Mouse (Mus musculus) limb, embryonic 10.5 days (tissue): ENCODE measurements around the gene Rexo2. TPM values are rescaled to one million over a fixed set of nuclear protein-coding genes. Genes with fewer than 3 reads are reported as not detected.

ENCODE experiments used
- DNase-seq: peaks from one replicate; pipeline ENCODE4 v3.0.0-alpha.2; 2017; ENCODE audit warnings: low spot score
- H3K27ac ChIP-seq: fragments of 300-500 bp; sonication (generic); 2 replicates; pipeline ENCODE4 v1.5.1; 2016; ENCODE audit warnings: mild to moderate bottlenecking
- H3K27me3 ChIP-seq: fragments of 300-500 bp; sonication (generic); 2 replicates; pipeline ENCODE4 v1.6.1; 2016; ENCODE audit warnings: low read depth, mild to moderate bottlenecking; ENCODE audit not compliant: poor library complexity, severe bottlenecking
- H3K36me3 ChIP-seq: fragments of 300-500 bp; sonication (generic); 2 replicates; pipeline ENCODE4 v1.6.1; 2016; ENCODE audit warnings: mild to moderate bottlenecking, moderate library complexity
- H3K4me1 ChIP-seq: fragments of 300-500 bp; sonication (generic); 2 replicates; pipeline ENCODE4 v1.6.1; 2016
- H3K4me3 ChIP-seq: fragments of 300-500 bp; sonication (generic); 2 replicates; pipeline ENCODE4 v1.5.1; 2016; ENCODE audit warnings: mild to moderate bottlenecking, moderate library complexity
- H3K9me3 ChIP-seq: fragments of 300-500 bp; sonication (generic); replicated peaks from 2 replicates; pipeline ENCODE4 v1.6.1; 2016; ENCODE audit warnings: mild to moderate bottlenecking
- WGBS: fragments of 180-500 bp; shearing (Covaris S2); methylation state at CpG from one replicate; pipeline ENCODE4 v1.1.7; 2016; 5-methylcytosine and 5-hydroxymethylcytosine counted together
- polyA plus RNA-seq: library from polyadenylated mRNA; unstranded; fragments of >200 nt; fragmentation: Nextera tagmentation; extraction: Ambion mirVana; gene quantifications from 2 replicates; pipeline ENCODE4 v1.2.1, GENCODE M21; 2016

Rexo2 gene
- polyA plus RNA-seq, 1 experiment from 2014 or later, result 95.8 TPM

DNA sequence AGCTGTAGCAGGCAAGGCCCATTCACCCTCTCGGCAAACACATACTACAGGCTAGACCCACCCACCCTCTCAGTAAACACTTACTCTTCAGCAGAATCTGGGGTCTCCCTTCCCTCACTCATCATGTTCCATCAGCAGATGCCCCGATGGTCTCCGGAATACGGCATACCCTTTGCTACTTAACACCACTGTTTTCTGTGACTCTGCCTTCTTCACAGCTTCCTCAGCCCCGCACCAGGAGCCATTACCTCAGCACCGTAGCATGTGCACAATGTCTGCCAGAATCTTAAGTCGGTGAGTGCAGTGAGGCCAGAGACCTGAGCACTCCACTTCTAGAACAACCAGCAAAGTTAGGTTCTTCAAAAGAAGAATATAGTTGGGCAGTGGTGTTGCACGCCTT, 19.7 kb downstream of the Rexo2 start:
- peaks cover 7% of the 10 kb centered on the region for H3K36me3 ChIP-seq
- no peak overlapping the region for H3K4me3 ChIP-seq
- WGBS, result 96% methylated on average over 8 of the region's 8 CpGs
- H3K9me3 ChIP-seq, result no peaks in the 10 kb centered on the region
- H3K27ac ChIP-seq, result no peak overlapping the region
- DNase-seq, result no peak
- H3K27me3 ChIP-seq, result no peaks in the 10 kb centered on the region
- H3K4me1 ChIP-seq, result no peaks in the 10 kb centered on the region

DNA sequence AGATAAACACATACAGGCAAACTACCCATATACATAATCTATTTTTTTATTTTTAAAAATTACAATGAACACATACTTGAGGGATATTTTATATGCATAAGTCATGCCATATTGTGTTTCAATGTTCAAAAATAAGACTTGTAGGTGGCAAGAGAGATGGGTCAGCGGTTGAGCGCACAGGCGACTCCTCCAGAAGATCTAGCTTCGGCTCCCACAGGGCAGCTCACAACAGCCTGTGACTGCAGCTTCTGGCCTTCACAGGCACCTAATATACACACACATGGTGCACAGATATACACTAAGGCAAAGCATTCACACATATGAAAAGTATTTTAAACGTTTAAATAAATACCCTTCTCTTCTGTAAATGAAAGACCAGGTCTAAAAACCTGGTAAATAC, 21.0 kb downstream of the Rexo2 start:
- H3K9me3 ChIP-seq, result no peaks in the 10 kb centered on the region
- no peaks in the 10 kb centered on the region for H3K4me1 ChIP-seq
- DNase-seq, result no peak
- H3K4me3 ChIP-seq, result no peak overlapping the region
- 92% methylated on average over 5 of the region's 5 CpGs for WGBS
- no peaks in the 10 kb centered on the region for H3K36me3 ChIP-seq
- no peak overlapping the region for H3K27ac ChIP-seq
- no peaks in the 10 kb centered on the region for H3K27me3 ChIP-seq

DNA sequence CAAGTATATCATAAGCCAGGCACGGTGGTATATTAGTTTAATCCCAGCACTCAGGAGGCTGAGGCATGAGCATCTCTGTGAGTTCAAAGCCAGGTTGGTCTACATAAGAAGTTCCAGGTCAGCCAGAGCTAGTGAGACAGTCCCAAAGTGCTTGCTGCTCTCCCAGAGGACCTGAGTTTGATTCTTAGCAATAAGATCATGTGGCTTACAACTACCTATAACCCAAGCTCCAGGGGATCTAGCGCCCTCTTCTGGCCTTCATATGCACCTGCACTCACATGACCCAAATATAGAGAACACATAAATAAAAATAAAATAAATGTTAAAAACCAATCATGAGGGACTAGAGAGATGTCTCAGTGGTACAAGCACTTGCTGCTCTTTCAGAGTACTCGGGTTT, 21.5 kb downstream of the Rexo2 start:
- Histone ChIP-seq H3K4me3 (no peak overlapping the region), H3K4me1 (no peaks in the 10 kb centered on the region), H3K36me3 (no peaks in the 10 kb centered on the region), H3K27ac (no peak overlapping the region), H3K27me3 (no peaks in the 10 kb centered on the region), H3K9me3 (no peaks in the 10 kb centered on the region)
- no peak for DNase-seq
- WGBS, result 70% methylated on average over 3 of the region's 3 CpGs

DNA sequence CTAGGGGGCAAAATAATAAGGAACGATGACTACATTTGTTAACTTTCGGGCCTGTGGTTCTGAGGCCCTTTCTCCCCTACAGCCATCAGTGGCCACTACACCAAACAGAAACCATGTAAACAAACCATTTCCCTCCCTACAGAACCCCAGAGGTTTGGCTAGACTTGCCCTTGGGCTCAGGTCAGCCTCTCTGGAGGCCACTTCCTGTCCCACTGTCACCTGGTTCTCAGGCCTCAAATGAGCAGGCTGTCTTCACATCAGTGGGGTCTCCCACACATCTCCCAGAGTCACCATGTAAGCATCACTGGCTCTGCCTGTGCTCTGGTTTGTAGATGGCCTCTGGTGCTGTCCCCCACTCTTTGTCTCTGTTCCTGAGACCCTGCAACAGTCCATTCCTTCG, 24.5 kb downstream of the Rexo2 start:
- H3K4me3 ChIP-seq, result no peak overlapping the region
- H3K36me3 ChIP-seq, result no peaks in the 10 kb centered on the region
- H3K4me1 ChIP-seq, result no peaks in the 10 kb centered on the region
- no peaks in the 10 kb centered on the region for H3K27me3 ChIP-seq
- no peak for DNase-seq
- H3K9me3 ChIP-seq, result no peaks in the 10 kb centered on the region
- WGBS, result 88% methylated on average over 3 of the region's 3 CpGs
- H3K27ac ChIP-seq, result no peak overlapping the region

DNA sequence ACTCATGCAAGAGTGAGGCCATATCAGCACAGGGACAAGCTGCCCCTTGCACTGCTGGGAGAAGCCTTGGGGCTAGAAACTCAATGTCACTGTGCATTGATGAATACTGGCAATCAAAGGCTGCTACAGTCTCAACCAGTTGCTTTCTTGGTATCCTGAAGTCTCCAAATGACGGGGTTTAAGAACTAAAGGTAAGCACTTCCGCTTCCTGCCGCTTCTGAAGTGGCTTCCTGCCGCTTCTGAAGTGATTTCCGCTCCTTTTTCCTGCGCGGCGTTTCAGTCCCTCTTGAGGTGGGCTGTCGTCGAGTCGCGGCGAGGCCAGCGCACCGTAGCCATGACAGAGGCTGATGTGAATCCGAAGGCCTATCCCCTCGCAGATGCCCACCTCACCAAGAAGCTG, 30.4 kb downstream of the Rexo2 start:
- no peaks in the 10 kb centered on the region for H3K27me3 ChIP-seq
- WGBS, result 91% methylated on average over 17 of the region's 17 CpGs
- no peak overlapping the region for H3K4me3 ChIP-seq
- H3K9me3 ChIP-seq, result no peaks in the 10 kb centered on the region
- no peaks in the 10 kb centered on the region for H3K36me3 ChIP-seq
- no peaks in the 10 kb centered on the region for H3K4me1 ChIP-seq
- no peak for DNase-seq
- no peak overlapping the region for H3K27ac ChIP-seq

DNA sequence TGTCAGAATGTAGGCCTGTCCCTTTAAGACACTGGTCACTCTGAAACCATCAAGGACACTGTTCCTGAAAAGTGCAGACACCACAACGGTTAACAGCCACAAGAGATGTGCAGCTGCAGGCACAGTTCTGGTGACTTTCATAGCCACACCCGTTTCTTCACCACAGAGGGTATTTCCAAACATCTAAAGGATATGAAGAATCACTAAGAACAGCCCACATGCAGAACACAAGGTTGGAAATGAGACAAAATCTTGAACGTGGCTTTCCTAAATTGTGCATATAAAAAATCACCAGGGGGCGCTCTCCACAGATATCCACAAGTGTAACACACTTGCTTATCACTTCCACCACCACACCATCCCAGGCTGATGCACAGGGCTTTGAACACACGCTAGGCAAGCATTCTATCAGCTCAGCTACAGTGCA, 32.6 kb downstream of the Rexo2 start:
- DNase-seq, result no peak

DNA sequence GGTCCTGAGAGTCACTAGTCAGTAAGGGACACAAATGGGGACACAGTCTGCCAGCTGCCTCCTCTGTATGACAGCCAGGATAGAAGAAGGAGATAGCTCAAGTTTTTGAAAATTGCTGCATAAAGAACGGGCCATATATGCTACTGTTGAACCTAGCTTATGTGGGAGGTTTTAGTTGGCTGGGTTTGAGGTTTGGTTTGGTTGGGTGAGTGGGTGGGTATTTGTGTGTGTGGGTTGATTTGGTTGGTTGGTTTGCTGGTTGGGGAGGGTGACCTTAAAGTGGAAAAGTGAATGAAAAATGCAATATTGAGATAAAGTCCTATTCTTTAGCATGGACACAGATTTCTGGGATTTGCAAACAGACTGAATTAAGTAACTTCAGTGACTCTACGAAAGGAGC, 35.6 kb downstream of the Rexo2 start:
- Histone ChIP-seq H3K27ac (no peak overlapping the region), H3K9me3 (no peaks in the 10 kb centered on the region), H3K36me3 (no peaks in the 10 kb centered on the region), H3K4me3 (no peak overlapping the region), H3K27me3 (no peaks in the 10 kb centered on the region), H3K4me1 (no peaks in the 10 kb centered on the region)
- WGBS, result 85% methylated on average over 2 of the region's 2 CpGs
- no peak for DNase-seq

More for the DNA sequence above, 32.6 kb downstream of the Rexo2 start:
- no peaks in the 10 kb centered on the region for H3K9me3 ChIP-seq
- WGBS, result 44% methylated on average over 5 of the region's 5 CpGs
- no peaks in the 10 kb centered on the region for H3K36me3 ChIP-seq
- no peaks in the 10 kb centered on the region for H3K27me3 ChIP-seq
- no peak overlapping the region for H3K27ac ChIP-seq
- no peaks in the 10 kb centered on the region for H3K4me1 ChIP-seq
- H3K4me3 ChIP-seq, result no peak overlapping the region

DNA sequence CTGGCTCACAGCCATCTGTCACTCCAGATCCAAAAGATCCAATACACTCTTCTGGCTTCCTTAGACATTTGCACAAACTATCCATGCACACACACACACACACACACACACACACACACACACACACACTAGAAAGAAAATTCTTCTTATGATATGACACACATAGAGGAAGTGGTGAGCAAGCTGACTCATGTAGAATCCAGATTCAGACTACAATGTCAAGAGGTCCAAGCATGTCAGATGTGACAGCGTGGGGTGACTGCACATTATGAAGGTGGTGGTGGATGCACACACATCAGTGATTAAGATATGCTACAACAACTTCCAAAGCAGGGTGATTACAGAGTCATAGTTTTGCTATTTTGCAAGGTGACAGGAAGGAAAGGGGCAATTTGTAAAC, 36.5 kb downstream of the Rexo2 start:
- Histone ChIP-seq H3K27ac (no peak overlapping the region), H3K9me3 (no peaks in the 10 kb centered on the region), H3K36me3 (no peaks in the 10 kb centered on the region), H3K4me3 (no peak overlapping the region), H3K4me1 (no peaks in the 10 kb centered on the region), H3K27me3 (no peaks in the 10 kb centered on the region)
- 97% methylated on average over 1 of the region's 1 CpGs for WGBS
- DNase-seq, result no peak

DNA sequence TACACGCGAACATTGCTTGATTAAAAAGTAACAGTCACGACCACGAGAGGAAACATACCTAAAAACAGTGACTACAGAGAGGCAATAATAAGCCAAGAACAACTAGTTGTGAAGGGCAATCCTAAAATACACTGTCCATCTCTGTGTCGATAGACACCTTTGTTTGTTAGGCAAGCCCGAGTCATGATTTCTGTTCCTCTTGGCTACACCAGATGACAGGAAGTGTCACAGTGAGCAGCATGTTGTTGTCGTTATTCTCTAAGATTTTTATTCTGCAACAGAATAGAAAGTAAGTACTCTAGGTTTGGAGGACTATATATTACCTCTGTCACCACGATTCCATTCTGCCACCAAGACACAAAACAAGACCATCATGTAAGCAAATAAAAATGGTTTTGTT, 48.0 kb downstream of the Rexo2 start:
- Histone ChIP-seq H3K4me3 (no peak overlapping the region), H3K27me3 (no peaks in the 10 kb centered on the region), H3K36me3 (no peaks in the 10 kb centered on the region), H3K27ac (no peak overlapping the region), H3K9me3 (no peaks in the 10 kb centered on the region), H3K4me1 (no peaks in the 10 kb centered on the region)
- 84% methylated on average over 8 of the region's 8 CpGs for WGBS
- DNase-seq, result no peak

DNA sequence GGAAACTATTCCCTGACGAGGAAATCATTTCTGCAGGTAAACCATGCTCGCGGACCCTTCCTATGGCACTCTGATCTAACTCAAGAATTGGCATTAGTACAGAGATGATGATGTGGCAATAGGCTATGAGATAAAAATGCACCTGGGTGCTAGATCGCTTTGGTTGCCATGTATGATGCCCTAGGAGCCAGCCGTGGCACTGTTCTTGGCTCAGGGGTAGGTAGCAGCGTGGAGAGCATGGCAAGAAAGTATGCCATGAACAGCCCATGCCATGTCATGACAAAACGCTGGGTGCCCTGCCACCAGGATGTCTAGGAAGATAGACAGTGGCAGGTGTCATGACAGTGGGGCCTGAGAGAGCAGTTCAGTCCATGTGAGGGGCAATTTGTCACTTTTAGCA, 53.2 kb downstream of the Rexo2 start:
- Histone ChIP-seq H3K27me3 (no peaks in the 10 kb centered on the region), H3K4me1 (no peaks in the 10 kb centered on the region), H3K27ac (no peak overlapping the region), H3K4me3 (no peak overlapping the region), H3K9me3 (no peaks in the 10 kb centered on the region), H3K36me3 (no peaks in the 10 kb centered on the region)
- 84% methylated on average over 7 of the region's 7 CpGs for WGBS
- no peak for DNase-seq

DNA sequence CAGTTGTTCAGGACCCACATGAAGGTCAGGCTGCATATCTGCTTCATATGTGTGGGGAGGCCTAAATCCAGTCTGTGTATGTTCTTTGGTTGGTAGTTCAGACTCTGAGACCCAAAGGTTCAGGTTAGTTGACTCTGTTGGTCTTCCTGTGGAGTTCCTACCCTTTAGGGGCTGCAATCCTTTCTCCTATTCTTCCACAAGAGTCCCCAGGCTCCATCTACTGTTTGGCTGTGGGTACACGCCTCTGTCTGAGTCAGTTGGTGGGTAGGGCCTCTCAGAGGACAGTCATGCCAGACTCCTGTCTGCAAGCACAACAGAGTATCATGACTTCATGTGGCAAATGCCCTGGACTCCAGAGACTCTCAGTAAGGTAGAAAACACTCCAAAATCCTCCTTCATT, 57.2 kb downstream of the Rexo2 start:
- WGBS, result 52% methylated on average over 1 of the region's 1 CpGs
- H3K4me1 ChIP-seq, result no peaks in the 10 kb centered on the region
- no peak overlapping the region for H3K4me3 ChIP-seq
- no peaks in the 10 kb centered on the region for H3K36me3 ChIP-seq
- no peaks in the 10 kb centered on the region for H3K27me3 ChIP-seq
- no peak overlapping the region for H3K27ac ChIP-seq
- no peak for DNase-seq
- H3K9me3 ChIP-seq, result no peaks in the 10 kb centered on the region

DNA sequence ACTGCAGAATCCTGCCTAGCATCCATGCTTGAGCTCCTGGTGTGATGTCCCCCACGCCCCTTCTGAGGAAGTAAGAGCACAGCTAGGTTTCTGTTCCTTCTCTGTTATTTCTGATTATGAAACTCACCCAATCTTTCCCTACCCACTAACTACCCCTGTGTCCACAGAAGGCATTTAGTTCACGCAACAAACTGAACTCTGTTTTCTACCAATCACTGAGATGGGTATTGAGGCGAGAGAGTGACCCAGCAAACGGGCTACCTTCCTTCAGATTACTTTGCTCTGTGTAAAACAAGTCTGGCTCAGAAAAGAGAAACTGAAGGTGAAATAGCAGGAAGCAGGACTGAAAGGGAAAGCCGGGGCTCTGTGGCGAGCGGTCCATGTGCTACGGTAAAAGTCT, 58.0 kb downstream of the Rexo2 start:
- no peak for DNase-seq

DNA sequence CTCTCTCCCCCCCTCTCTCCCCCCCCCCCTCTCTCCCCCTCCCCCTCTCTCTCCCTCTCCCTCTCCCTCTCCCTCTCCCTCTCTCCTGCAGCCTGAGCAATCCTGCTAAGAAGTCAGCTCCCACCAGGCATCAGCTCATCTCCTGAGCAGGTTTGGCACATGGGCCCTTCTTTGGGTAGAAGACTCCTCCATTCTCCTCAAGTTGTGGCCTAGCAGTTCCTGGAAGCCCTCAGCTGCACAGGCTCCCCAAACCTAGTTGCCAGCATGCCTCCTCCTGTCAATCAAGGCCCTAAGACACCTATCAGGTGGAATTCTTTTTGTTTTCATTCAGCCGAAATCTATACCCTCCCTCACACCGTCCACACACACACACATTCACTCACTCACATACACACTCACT, 58.9 kb downstream of the Rexo2 start:
- WGBS, result 89% methylated on average over 2 of the region's 2 CpGs
- no peaks in the 10 kb centered on the region for H3K4me1 ChIP-seq
- H3K27me3 ChIP-seq, result no peaks in the 10 kb centered on the region
- no peak for DNase-seq
- H3K27ac ChIP-seq, result no peak overlapping the region
- H3K36me3 ChIP-seq, result no peaks in the 10 kb centered on the region
- H3K9me3 ChIP-seq, result no peaks in the 10 kb centered on the region
- no peak overlapping the region for H3K4me3 ChIP-seq

More for the DNA sequence above, 58.0 kb downstream of the Rexo2 start:
- H3K36me3 ChIP-seq, result no peaks in the 10 kb centered on the region
- no peaks in the 10 kb centered on the region for H3K9me3 ChIP-seq
- H3K27ac ChIP-seq, result no peak overlapping the region
- no peaks in the 10 kb centered on the region for H3K4me1 ChIP-seq
- H3K4me3 ChIP-seq, result no peak overlapping the region
- 90% methylated on average over 8 of the region's 8 CpGs for WGBS
- H3K27me3 ChIP-seq, result no peaks in the 10 kb centered on the region

DNA sequence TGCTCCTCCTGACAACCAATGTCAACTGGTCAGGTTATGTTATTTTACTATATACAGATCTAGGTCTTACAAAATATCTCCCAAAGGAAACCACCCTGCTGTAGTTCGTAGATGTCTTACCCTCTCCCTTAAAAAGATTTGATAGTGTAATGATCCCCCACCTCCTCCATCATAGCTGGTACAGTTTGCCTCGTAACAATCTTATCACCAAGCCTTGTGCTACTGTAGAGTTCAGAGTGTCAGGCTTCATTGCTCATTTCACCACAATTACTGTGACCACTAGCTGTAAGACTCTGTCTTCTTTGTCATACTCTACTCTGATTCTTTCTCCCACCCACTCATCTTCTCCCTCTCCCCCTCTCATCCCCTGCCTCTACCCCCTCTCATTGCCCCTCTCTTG, 59.4 kb downstream of the Rexo2 start:
- no peak for DNase-seq
- Histone ChIP-seq H3K4me1 (no peaks in the 10 kb centered on the region), H3K9me3 (no peaks in the 10 kb centered on the region), H3K4me3 (no peak overlapping the region), H3K27me3 (no peaks in the 10 kb centered on the region), H3K36me3 (no peaks in the 10 kb centered on the region), H3K27ac (no peak overlapping the region)
- WGBS, result 84% methylated on average over 2 of the region's 2 CpGs
